Mouse (Mus musculus): Measurements from ENCODE around the gene Olfr448. TPM values are rescaled to one million over a fixed set of nuclear protein-coding genes. Genes with fewer than 3 reads are reported as not detected.
A peak's percentile ranks its signal among the peaks of the same experiment; 100 is the strongest.

The Olfr448 gene
- not detected in 2 replicates for total RNA-seq (2012; rRNA removed)
- polyA plus RNA-seq (2012; ENCODE audit: insufficient read depth in 1 of 2, insufficient read length in 2 of 2, low read depth in 1 of 2, low replicate concordance in 2 of 2, missing spikeins in 1 of 2) = not detected

- H3K9me3 ChIP-seq (replicated peaks; ENCODE audit: insufficient read depth, low read length) = no peaks in the 10 kb centered on the region
- no peak within 1 kb of the TSS for H3K27ac ChIP-seq (ENCODE audit: control insufficient read depth, low read depth, low read length)
- DNase-seq (ENCODE audit: low read depth, low spot score) = no peak
- no peaks in the 10 kb centered on the region for H3K36me3 ChIP-seq (ENCODE audit: control insufficient read depth in 1 of 2, insufficient read depth in 2 of 2, low read length in 2 of 2)
- H3K27me3 ChIP-seq (ENCODE audit: control insufficient read depth in 1 of 2, insufficient read depth in 2 of 2, low read length in 2 of 2) = no peaks in the 10 kb centered on the region
- H3K79me2 ChIP-seq (ENCODE audit: control insufficient read depth, insufficient read depth, low read length, poor library complexity) = no peaks in the 10 kb centered on the region
- no peak within 1 kb of the TSS for H3K4me3 ChIP-seq (ENCODE audit: control insufficient read depth in 1 of 2, insufficient read depth in 1 of 2, low read depth in 2 of 2, low read length in 2 of 2)
- TF ChIP-seq GATA1 (IDR thresholded peaks at IDR 0.05; ENCODE audit: low read depth, low read length) = no peak
- TF ChIP-seq USF1 (IDR thresholded peaks at IDR 0.05; ENCODE audit: low read depth, low read length) = no peak
- no peak for TF ChIP-seq ZKSCAN1 (IDR thresholded peaks at IDR 0.05; ENCODE audit: low read depth, low read length)
- TF ChIP-seq RCOR1 (IDR thresholded peaks at IDR 0.05; ENCODE audit: low read depth, low read length) = no peak
- no peak for TF ChIP-seq MYB (IDR thresholded peaks at IDR 0.05; ENCODE audit: low read depth, low read length)
- no peak for TF ChIP-seq JUND (IDR thresholded peaks at IDR 0.05; ENCODE audit: low read depth, low read length)
- TF ChIP-seq ZMIZ1 (IDR thresholded peaks at IDR 0.05; ENCODE audit: low read depth, low read length) = no peak
- no peak for TF ChIP-seq NRF1 (IDR thresholded peaks at IDR 0.05; ENCODE audit: insufficient read depth, low read depth, low read length, poor library complexity, severe bottlenecking)
- no peak for TF ChIP-seq ZC3H11A (IDR thresholded peaks at IDR 0.05; ENCODE audit: low read depth, low read length)
- no peak for TF ChIP-seq RAD21 (IDR thresholded peaks at IDR 0.05; ENCODE audit: low read depth, low read length)
- H3K4me1 ChIP-seq (ENCODE audit: control insufficient read depth in 1 of 2, insufficient read depth in 2 of 2, low read length in 2 of 2) = no peaks in the 10 kb centered on the region
- no peak within 1 kb of the TSS for H3K9ac ChIP-seq (ENCODE audit: control insufficient read depth, low read depth, low read length, poor library complexity, severe bottlenecking)
Measured at GRCm38 (mm10) chr6:42890141-42890540, at the start of gene Olfr448. Gene Olfr448, plus strand, starts transcription at chr6:42890441.

- H3K79me2 ChIP-seq (ENCODE audit: control insufficient read depth, insufficient read depth, low read length, poor library complexity) = no peaks in the 10 kb centered on the region
- H3K27ac ChIP-seq (ENCODE audit: control insufficient read depth, low read depth, low read length) = no peak overlapping the region
- no peak overlapping the region for H3K9ac ChIP-seq (ENCODE audit: control insufficient read depth, low read depth, low read length, poor library complexity, severe bottlenecking)
- no peaks in the 10 kb centered on the region for H3K9me3 ChIP-seq (replicated peaks; ENCODE audit: insufficient read depth, low read length)
- TF ChIP-seq POLR2AphosphoS5 (IDR thresholded peaks at IDR 0.05; ENCODE audit: borderline replicate concordance, low read depth, low read length) (no peak), GATA1 (IDR thresholded peaks at IDR 0.05; ENCODE audit: low read depth, low read length) (no peak), CTCF (IDR thresholded peaks at IDR 0.05 in 2 of 3, conservative IDR thresholded peaks at IDR 0.05 in 1 of 3; ENCODE audit: control insufficient read depth in 1 of 3, insufficient read depth in 1 of 3, low read depth in 2 of 3, low read length in 3 of 3, poor library complexity in 1 of 3, severe bottlenecking in 1 of 3) (peak; percentile 19 to 65 (median 52); a peak in 5 of 6 replicates), MAFK (IDR thresholded peaks at IDR 0.05; ENCODE audit: borderline replicate concordance, low read depth, low read length) (no peak), MEF2A (IDR thresholded peaks at IDR 0.05; ENCODE audit: extremely low read depth, insufficient replicate concordance, low read depth, low read length, poor library complexity, severe bottlenecking) (no peak), MYB (IDR thresholded peaks at IDR 0.05; ENCODE audit: low read depth, low read length) (no peak), JUND (IDR thresholded peaks at IDR 0.05; ENCODE audit: low read depth, low read length) (no peak), CHD2 (IDR thresholded peaks at IDR 0.05; ENCODE audit: low read length) (no peak), UBTF (IDR thresholded peaks at IDR 0.05; ENCODE audit: borderline replicate concordance, insufficient read depth, low read depth, low read length) (no peak), TAL1 (IDR thresholded peaks at IDR 0.05; ENCODE audit: low read length) (no peak), SMC3 (IDR thresholded peaks at IDR 0.05; ENCODE audit: low read depth, low read length) (peak; percentile 52), ZKSCAN1 (IDR thresholded peaks at IDR 0.05; ENCODE audit: low read depth, low read length) (no peak), RAD21 (IDR thresholded peaks at IDR 0.05; ENCODE audit: low read depth, low read length) (peak; percentile 68), BHLHE40 (IDR thresholded peaks at IDR 0.05; ENCODE audit: borderline replicate concordance, low read depth, low read length) (no peak), TBP (IDR thresholded peaks at IDR 0.05; ENCODE audit: low read depth, low read length) (no peak), MAZ (IDR thresholded peaks at IDR 0.05; ENCODE audit: low read depth, low read length) (no peak), SIN3A (IDR thresholded peaks at IDR 0.05; ENCODE audit: low read length) (no peak), ZNF384 (IDR thresholded peaks at IDR 0.05; ENCODE audit: low read depth, low read length) (peak; percentile 89), ZC3H11A (IDR thresholded peaks at IDR 0.05; ENCODE audit: low read depth, low read length) (peak; percentile 33; the same call in 1 of the 2 replicates), ETS1 (IDR thresholded peaks at IDR 0.05; ENCODE audit: low read depth, low read length) (no peak)
- no peak overlapping the region for H3K4me3 ChIP-seq (ENCODE audit: control insufficient read depth in 1 of 2, insufficient read depth in 1 of 2, low read depth in 2 of 2, low read length in 2 of 2)
- H3K4me1 ChIP-seq (ENCODE audit: control insufficient read depth in 1 of 2, insufficient read depth in 2 of 2, low read length in 2 of 2) = no peaks in the 10 kb centered on the region
- peak; percentile 67 for DNase-seq (ENCODE audit: low read depth, low spot score)
- H3K27me3 ChIP-seq (ENCODE audit: control insufficient read depth in 1 of 2, insufficient read depth in 2 of 2, low read length in 2 of 2) = no peaks in the 10 kb centered on the region
- no peaks in the 10 kb centered on the region for H3K36me3 ChIP-seq (ENCODE audit: control insufficient read depth in 1 of 2, insufficient read depth in 2 of 2, low read length in 2 of 2)
Measured at GRCm38 (mm10) chr6:42860222-42860819, 29.9 kb upstream of the Olfr448 start.
